Mouse (Mus musculus) lung, postnatal 14 days (tissue): ENCODE measurements around the gene Habp2.
"Not testable (repeated sequence)": the region's sequence is repeated elsewhere in the genome, so short reads cannot be mapped to it uniquely, and the experiment has no call there.

Experiments used
- DNase-seq: peaks from one replicate; pipeline ENCODE4 v3.0.0; 2021

Gene Habp2

GRCm38 (mm10) chr19:56297264-56297663, 10.3 kb downstream of the Habp2 start:
- DNase-seq = no peak

- DNase-seq = no peak
Observed at GRCm38 (mm10) chr19:56300835-56301234, 13.9 kb downstream of the Habp2 start.

- no peak for DNase-seq
Observed at GRCm38 (mm10) chr19:56316531-56316930, 29.6 kb downstream of the Habp2 start.

DNA sequence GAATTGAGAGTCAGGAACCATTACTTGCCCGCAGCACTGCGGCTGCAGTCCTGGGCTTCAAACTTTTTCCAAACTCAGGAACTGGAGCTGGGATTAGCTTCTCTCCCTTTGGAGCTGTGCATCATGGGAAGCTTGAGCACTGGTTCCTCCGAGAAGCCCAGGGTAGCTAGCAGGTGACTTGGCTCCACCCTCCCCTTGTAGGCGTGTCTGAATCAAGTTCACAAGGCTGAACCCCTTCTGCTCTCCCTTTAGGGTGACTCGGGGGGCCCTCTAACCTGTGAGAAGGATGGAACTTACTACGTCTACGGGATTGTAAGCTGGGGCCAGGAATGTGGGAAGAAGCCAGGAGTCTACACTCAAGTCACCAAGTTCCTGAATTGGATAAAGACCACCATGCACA, 32.3 kb downstream of the Habp2 start:
- no peak for DNase-seq

- DNase-seq = no peak
Observed at GRCm38 (mm10) chr19:56319629-56320028, 32.7 kb downstream of the Habp2 start.

- peak; percentile 20 for DNase-seq
Observed at GRCm38 (mm10) chr19:56320186-56320860, 33.4 kb downstream of the Habp2 start.

DNA sequence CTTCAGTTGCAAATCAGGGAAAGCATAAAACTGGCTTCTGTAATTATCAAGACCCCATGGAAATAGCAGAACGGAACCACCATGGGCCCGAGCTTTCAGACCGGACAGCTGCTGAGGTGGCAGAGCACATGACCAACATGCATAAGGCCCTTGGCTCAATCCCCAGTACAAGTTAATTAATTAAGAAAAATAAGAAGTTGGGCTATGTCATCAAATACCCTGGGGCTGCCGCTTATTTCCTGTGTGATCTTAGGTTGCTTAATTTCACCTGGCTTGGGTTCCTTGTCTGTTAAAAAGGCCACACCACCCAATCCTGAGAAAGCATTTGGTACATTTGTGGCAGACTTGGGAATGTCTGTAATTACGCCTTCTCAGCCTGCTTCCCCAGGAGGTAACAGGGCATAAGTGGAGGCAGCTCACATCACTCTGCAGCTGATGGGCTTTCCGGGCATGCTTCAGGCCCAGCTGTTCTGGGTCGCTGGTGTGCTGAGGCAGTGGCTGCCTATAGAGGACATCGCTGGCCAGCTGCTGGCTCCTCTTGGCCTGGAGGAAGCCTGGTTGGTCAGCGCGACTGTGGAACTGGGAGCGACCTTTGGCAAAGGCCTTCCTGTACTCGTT, 34.5 kb downstream of the Habp2 start:
- DNase-seq = no peak

GRCm38 (mm10) chr19:56325676-56326075, 38.7 kb downstream of the Habp2 start:
- no peak for DNase-seq

DNA sequence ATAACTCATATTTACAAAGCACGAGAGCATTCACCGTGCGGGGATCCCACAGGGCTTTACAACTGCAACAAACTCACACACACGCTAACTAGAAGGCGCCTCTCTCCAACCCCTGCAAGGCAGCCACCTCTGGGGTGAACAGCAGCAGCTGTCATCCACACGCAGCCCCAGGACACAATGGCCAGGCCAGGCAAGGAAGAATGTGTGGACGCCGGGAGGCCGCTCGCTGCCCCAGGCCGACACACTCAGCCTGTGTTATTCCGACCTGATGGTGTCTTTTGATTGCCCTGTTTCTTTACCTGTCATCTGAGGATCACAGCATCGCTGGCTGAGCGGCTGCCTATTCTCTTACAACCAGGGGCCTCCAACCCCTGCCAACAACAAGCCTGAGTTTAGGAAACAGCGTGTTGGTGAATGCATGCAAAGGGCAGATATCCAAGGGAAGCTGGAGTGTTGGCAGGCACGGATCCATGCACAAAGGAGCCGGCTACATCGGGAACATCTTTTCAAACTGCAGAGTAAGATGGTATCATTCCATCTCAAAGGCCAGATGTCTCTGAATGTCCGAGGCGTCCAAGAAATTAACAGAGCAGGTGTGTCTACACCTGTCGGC, 39.4 kb downstream of the Habp2 start:
- no peak for DNase-seq

GRCm38 (mm10) chr19:56336321-56336720, 49.4 kb downstream of the Habp2 start:
- no peak for DNase-seq

- no peak for DNase-seq
Observed at GRCm38 (mm10) chr19:56336826-56337225, 49.9 kb downstream of the Habp2 start.

DNA sequence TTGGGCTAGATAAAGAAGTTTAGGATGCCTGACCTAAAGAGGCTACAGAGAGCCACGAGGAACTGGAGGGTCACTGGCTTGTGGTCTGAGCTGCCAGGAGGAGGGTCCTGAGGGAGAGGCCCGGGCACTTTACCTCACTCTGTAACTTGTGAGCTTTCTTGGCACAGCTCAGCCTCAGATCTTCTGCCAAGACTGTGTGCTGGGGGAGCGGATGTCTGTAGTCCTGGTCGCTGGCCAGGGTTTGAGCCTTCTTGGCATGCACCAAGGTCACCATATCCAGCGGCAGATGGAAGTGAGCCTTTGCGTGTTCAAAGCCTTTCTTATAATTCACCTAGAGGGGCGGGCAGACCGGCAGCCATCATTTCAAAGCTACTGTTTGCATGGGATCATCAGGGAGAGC, 55.1 kb downstream of the Habp2 start:
- DNase-seq = peak; percentile 37

GRCm38 (mm10) chr19:56343869-56344563, 57.1 kb downstream of the Habp2 start:
- no peak for DNase-seq

DNA sequence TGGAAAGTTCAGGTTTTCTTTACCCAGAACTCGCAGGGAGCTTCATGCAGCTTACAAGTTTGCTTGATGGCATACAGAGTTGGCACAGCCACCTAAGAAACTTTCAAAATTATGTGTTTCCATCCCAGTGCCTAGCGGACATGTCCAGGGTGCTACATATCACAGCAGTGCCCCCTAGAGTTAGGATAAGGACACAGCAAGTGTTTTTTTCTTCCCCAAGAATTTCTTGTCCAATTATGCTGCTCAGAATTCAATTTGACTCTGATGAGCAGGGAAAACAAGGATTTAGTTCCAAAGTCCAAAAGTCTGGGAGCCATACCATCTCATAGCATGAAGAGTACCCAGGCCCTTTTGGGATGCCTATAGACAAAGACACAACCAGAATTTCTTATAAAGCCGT, 59.1 kb downstream of the Habp2 start:
- DNase-seq = no peak

DNA sequence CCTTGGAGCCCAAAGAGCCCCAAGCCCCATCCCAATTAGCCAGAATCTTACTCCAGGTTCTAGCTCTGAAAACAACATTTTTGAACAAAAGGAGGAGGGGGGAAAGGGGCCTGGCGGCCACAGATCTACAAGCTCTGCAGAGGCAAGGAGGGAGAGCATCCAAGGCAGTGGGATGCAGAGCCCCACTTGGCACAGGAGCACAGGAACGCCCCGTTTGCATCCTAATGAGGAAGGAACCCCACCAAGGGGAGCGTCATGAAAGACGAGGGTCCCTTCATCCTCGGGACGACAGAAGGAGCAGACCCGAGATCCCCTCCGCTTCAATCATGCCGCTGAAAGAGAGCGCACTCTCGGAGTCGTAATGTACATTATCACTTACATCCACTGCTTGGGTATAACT, 59.8 kb downstream of the Habp2 start:
- no peak for DNase-seq

DNA sequence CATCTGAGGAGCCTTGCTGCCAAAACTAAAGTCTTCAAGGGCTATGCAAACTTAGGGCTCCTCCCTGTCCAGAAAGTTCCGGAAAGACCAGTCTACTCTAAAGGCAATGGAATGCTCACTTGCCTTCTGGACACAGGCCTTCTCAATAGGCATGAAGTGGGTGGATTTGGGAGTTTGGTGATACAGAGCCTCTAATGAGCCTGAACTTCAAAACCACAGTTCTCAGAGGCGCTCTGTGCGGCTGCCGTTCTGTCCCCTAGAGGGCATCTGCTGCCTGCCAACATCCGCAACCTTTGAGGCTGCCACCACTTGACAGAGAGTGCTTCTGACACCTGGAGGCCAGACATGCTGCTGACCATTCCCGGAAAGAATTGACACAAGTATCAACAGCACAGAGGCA, 62.4 kb downstream of the Habp2 start:
- peak; percentile 21 for DNase-seq

GRCm38 (mm10) chr19:56353689-56354088, 66.8 kb downstream of the Habp2 start:
- DNase-seq = no peak

DNA sequence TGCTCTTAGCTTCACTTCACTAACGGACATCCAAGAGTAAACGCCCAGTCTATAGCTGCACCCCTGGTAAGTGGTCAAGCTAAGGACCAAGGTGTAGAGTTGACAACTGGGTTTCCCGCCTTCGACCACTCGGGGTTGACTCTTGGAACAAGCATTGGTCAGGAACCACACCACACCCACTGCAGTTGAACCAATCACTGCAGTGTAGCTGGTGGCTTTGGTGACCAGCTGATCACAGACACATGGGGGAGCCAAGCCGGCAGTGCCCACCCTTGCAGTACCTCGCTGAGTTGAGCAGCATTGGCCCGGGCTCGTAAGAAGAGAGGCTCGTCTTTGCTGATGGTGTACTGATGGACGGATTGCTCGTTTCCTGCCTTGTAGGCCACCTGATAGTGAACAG, 68.3 kb downstream of the Habp2 start:
- DNase-seq = no peak

DNA sequence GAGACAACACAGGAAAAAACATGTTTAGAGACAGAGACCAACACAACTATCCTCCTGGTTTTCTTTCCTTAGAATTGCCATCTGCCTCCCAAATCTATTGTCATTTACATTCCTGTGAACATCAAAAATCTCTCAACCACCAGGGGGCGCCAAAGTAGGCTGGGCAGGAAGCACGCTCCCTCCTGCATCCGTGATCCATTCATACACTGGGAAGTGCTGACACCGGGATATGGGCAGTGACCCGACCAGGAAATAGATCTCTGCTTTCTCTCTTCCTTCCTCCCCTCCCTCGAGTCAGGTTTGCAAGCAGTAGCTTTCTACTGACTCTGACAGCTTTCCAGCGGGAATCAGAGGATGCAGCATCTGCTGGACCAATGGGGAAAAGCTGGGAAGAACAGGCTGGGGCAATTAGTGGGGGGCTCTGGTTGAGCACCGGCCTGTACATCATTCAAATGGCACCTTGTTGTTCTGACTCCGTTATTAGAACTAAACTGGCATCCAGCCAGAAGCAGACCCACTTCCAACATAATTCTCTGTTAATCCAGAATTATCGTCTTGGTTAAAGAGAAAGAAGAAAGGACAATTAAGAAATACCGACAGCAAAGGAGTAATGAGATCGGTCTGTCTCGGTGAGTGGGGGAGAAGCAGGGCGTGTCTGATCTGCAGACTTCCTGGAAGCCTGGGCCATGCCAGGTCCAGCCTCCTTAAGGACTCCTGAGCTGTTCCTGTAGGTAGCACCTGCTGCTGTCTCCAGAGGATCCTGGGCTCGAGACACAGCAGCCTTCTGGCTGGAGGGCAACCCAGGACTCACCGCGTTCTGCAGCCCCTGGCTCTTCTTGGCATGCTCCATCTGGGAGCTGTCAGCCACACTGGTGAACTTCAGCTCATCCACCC, 69.8 kb downstream of the Habp2 start:
- DNase-seq = peak; percentile 91

DNA sequence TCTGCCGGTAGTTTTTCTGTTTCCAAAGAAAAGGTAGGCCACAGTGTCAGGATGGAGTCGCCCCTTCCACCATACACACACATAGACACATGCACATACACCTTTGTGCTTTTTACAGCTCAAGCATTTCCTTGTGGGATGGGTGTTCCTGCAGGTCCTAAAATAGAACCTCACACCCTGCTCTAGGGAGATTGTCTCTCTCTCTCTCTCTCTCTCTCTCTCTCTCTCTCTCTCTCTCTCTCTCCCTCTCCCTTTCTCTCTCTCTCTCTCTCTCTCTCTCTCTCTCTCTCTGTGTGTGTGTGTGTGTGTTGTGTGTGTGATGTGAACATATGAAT, 70.4 kb downstream of the Habp2 start:
- not testable (repeated sequence) for DNase-seq

DNA sequence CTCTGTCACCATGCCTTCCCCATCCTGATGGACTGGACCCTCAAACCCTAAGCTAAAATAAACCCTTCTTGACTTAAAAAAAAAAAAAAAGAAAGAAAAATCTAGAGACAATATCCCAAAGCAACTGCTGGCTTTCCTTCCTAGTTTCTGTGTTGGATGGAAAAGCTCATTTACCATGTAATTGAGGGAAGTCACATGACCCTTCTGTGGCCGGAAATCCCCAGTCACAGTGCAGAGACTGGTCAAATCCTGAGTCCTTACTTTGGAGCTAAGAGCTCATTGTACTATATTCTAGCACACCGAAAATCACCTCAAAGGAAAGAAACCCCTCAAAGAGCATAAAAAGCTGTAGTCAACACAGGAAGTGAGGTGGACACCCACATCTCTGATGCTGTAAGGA, 72.0 kb downstream of the Habp2 start:
- DNase-seq = no peak

DNA sequence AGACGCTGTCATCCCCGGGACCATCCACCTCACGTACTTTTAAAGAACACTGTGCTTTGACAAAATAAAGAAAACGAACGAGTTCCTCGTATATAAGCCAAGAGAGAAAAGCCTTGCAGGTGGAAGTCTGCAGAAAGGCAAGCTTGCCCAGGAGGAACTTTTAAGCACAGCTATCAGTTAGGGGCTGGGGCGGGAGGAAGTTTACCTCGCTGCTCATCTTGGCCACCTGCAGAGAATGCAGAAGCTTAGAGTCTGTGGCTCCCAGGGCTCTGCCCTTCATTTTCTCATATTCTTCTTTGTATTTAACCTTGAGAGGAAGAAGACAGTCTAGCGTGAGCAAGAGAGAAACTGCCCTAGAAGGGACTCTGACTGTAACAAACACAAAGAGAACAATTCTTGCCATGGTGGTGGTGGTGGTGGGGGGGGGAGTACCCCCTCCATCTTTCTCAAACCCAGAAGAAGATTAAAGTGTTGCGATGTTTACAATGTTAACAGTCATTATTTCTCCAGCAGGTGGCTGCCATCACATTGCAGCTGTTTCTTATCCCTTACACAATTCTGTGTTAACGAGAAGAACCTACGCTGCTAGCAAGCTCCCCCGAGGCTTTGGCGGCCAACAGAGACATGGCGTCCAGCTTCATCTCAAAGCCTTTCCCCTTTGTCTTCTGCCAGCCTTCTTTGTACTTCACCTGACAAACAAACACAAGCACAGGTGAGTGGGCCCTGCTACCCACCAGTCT, 77.0 kb downstream of the Habp2 start:
- peak; percentile 50 for DNase-seq
